Mouse (Mus musculus) midbrain, embryonic 15.5 days (tissue): ENCODE measurements around the gene Ipcef1. TPM values are rescaled to one million over a fixed set of nuclear protein-coding genes. Genes with fewer than 3 reads are reported as not detected.
"Not testable (repeated sequence)": the region's sequence is repeated elsewhere in the genome, so short reads cannot be mapped to it uniquely, and the experiment has no call there.

Experiments used
- ATAC-seq: fragments of 200-750 bp; cut with Nextera tagmentation; replicated peaks from 2 replicates; pipeline ENCODE4 v1.8.0; 2017; ENCODE audit warnings: moderate TSS enrichment
- H3K27ac ChIP-seq: fragments of 300-500 bp; sonication (generic); 2 replicates; pipeline ENCODE4 v1.5.1; 2015; ENCODE audit warnings: mild to moderate bottlenecking, inconsistent platforms
- H3K27me3 ChIP-seq: fragments of 300-500 bp; sonication (generic); replicated peaks from 2 replicates; pipeline ENCODE4 v1.6.1; 2015; ENCODE audit warnings: inconsistent platforms
- H3K36me3 ChIP-seq: fragments of 300-500 bp; sonication (generic); replicated peaks from 2 replicates; pipeline ENCODE4 v1.6.1; 2015; ENCODE audit warnings: inconsistent platforms
- H3K4me1 ChIP-seq: fragments of 300-500 bp; sonication (generic); 2 replicates; pipeline ENCODE4 v1.6.1; 2015; ENCODE audit warnings: inconsistent platforms
- H3K4me2 ChIP-seq: fragments of 300-500 bp; sonication (generic); 2 replicates; pipeline ENCODE4 v1.6.1; 2015; ENCODE audit warnings: inconsistent platforms, mild to moderate bottlenecking, moderate library complexity
- H3K4me3 ChIP-seq: fragments of 300-500 bp; sonication (generic); 2 replicates; pipeline ENCODE4 v1.5.1; 2015; ENCODE audit warnings: mild to moderate bottlenecking, inconsistent platforms
- H3K9ac ChIP-seq: fragments of 300-500 bp; sonication (generic); 2 replicates; pipeline ENCODE4 v1.6.1; 2015; ENCODE audit warnings: mild to moderate bottlenecking, inconsistent platforms
- H3K9me3 ChIP-seq: fragments of 300-500 bp; sonication (generic); 2 replicates; pipeline ENCODE4 v1.6.1; 2016; ENCODE audit warnings: inconsistent platforms
- WGBS: fragments of 180-500 bp; shearing (Covaris S2); methylation state at CpG from one replicate; pipeline ENCODE4 v1.1.7; 2015; ENCODE audit warnings: mixed read lengths; 5-methylcytosine and 5-hydroxymethylcytosine counted together
- polyA plus RNA-seq: library from polyadenylated mRNA; unstranded; fragments of >200 nt; fragmentation: Nextera tagmentation; extraction: Ambion mirVana; gene quantifications from 2 replicates; pipeline ENCODE4 v1.2.1, GENCODE M21; 2015

Ipcef1 gene
- polyA plus RNA-seq, 1 experiment from 2014 or later: 1.3 TPM

GRCm38 (mm10) chr10:7033459-7033858 is 18.8 kb downstream of the Ipcef1 start:
- H3K4me2 ChIP-seq: no peak overlapping the region
- H3K27ac ChIP-seq: no peak overlapping the region
- H3K36me3 ChIP-seq: no peaks in the 10 kb centered on the region
- H3K27me3 ChIP-seq: no peaks in the 10 kb centered on the region
- no peak overlapping the region for H3K4me3 ChIP-seq
- WGBS: 87% methylated on average over 2 of the region's 2 CpGs
- no peak for ATAC-seq
- H3K9ac ChIP-seq: no peak overlapping the region
- 0 out of 2 replicates have a peak, but pooled peaks cover 3% of the 10 kb centered on the region for H3K4me1 ChIP-seq
- no peaks in the 10 kb centered on the region for H3K9me3 ChIP-seq

GRCm38 (mm10) chr10:7025028-7025427 is 27.2 kb downstream of the Ipcef1 start:
- no peaks in the 10 kb centered on the region for H3K4me1 ChIP-seq
- no peak for ATAC-seq
- H3K27me3 ChIP-seq: no peaks in the 10 kb centered on the region
- H3K27ac ChIP-seq: no peak overlapping the region
- no peak overlapping the region for H3K9ac ChIP-seq
- 87% methylated on average over 1 of the region's 1 CpGs for WGBS
- H3K36me3 ChIP-seq: no peaks in the 10 kb centered on the region
- no peak overlapping the region for H3K4me2 ChIP-seq
- no peaks in the 10 kb centered on the region for H3K9me3 ChIP-seq
- H3K4me3 ChIP-seq: no peak overlapping the region

GRCm38 (mm10) chr10:7020551-7020950 is 31.7 kb downstream of the Ipcef1 start:
- Histone ChIP-seq H3K27ac (no peak overlapping the region), H3K9me3 (no peaks in the 10 kb centered on the region), H3K36me3 (no peaks in the 10 kb centered on the region), H3K27me3 (no peaks in the 10 kb centered on the region), H3K4me3 (no peak overlapping the region), H3K4me2 (no peak overlapping the region), H3K4me1 (no peaks in the 10 kb centered on the region), H3K9ac (no peak overlapping the region)
- ATAC-seq: no peak
- 89% methylated on average over 9 of the region's 9 CpGs for WGBS

- no peak for ATAC-seq
- Histone ChIP-seq H3K4me1 (no peaks in the 10 kb centered on the region), H3K4me2 (no peak overlapping the region), H3K27me3 (no peaks in the 10 kb centered on the region), H3K9ac (no peak overlapping the region), H3K4me3 (no peak overlapping the region), H3K9me3 (no peaks in the 10 kb centered on the region), H3K27ac (no peak overlapping the region), H3K36me3 (no peaks in the 10 kb centered on the region)
- WGBS: 76% methylated on average over 7 of the region's 7 CpGs
These were observed 32.4 kb downstream of the Ipcef1 start for GRCm38 (mm10) chr10:7019781-7020386.

- ATAC-seq: no peak
- no peaks in the 10 kb centered on the region for H3K36me3 ChIP-seq
- no peaks in the 10 kb centered on the region for H3K9me3 ChIP-seq
- H3K4me1 ChIP-seq: no peaks in the 10 kb centered on the region
- H3K4me3 ChIP-seq: no peak overlapping the region
- H3K27me3 ChIP-seq: no peaks in the 10 kb centered on the region
- H3K27ac ChIP-seq: no peak overlapping the region
- 75% methylated on average over 1 of the region's 1 CpGs for WGBS
- H3K9ac ChIP-seq: no peak overlapping the region
- no peak overlapping the region for H3K4me2 ChIP-seq
These were observed 37.1 kb downstream of the Ipcef1 start for GRCm38 (mm10) chr10:7015199-7015598.

GRCm38 (mm10) chr10:7010543-7010942 is 41.7 kb downstream of the Ipcef1 start:
- Histone ChIP-seq H3K4me1 (no peaks in the 10 kb centered on the region), H3K36me3 (no peaks in the 10 kb centered on the region), H3K27me3 (no peaks in the 10 kb centered on the region), H3K9me3 (no peaks in the 10 kb centered on the region), H3K27ac (no peak overlapping the region), H3K4me2 (no peak overlapping the region), H3K4me3 (no peak overlapping the region), H3K9ac (no peak overlapping the region)
- 87% methylated on average over 8 of the region's 8 CpGs for WGBS
- ATAC-seq: no peak

- no peak overlapping the region for H3K27ac ChIP-seq
- no peaks in the 10 kb centered on the region for H3K9me3 ChIP-seq
- H3K4me2 ChIP-seq: no peak overlapping the region
- H3K27me3 ChIP-seq: no peaks in the 10 kb centered on the region
- no peaks in the 10 kb centered on the region for H3K4me1 ChIP-seq
- H3K4me3 ChIP-seq: no peak overlapping the region
- WGBS: 45% methylated on average over 5 of the region's 5 CpGs
- no peak overlapping the region for H3K9ac ChIP-seq
- H3K36me3 ChIP-seq: no peaks in the 10 kb centered on the region
- no peak for ATAC-seq
These were observed 47.2 kb downstream of the Ipcef1 start for GRCm38 (mm10) chr10:7004980-7005538.

GRCm38 (mm10) chr10:7003898-7004297 is 48.4 kb downstream of the Ipcef1 start:
- not testable (repeated sequence) for H3K4me3 ChIP-seq, H3K4me1 ChIP-seq, H3K4me2 ChIP-seq, H3K36me3 ChIP-seq, ATAC-seq, H3K9ac ChIP-seq, H3K27me3 ChIP-seq, H3K27ac ChIP-seq, H3K9me3 ChIP-seq

GRCm38 (mm10) chr10:6999355-6999754 is 52.9 kb downstream of the Ipcef1 start:
- H3K27ac ChIP-seq: no peak overlapping the region
- H3K27me3 ChIP-seq: no peaks in the 10 kb centered on the region
- no peak overlapping the region for H3K4me2 ChIP-seq
- no peak overlapping the region for H3K9ac ChIP-seq
- ATAC-seq: no peak
- WGBS: 84% methylated on average over 3 of the region's 3 CpGs
- H3K4me1 ChIP-seq: no peaks in the 10 kb centered on the region
- H3K9me3 ChIP-seq: no peaks in the 10 kb centered on the region
- H3K4me3 ChIP-seq: no peak overlapping the region
- H3K36me3 ChIP-seq: no peaks in the 10 kb centered on the region

- H3K4me2 ChIP-seq: no peak overlapping the region
- H3K9me3 ChIP-seq: no peaks in the 10 kb centered on the region
- no peak overlapping the region for H3K9ac ChIP-seq
- H3K27ac ChIP-seq: no peak overlapping the region
- H3K36me3 ChIP-seq: no peaks in the 10 kb centered on the region
- ATAC-seq: no peak
- H3K4me1 ChIP-seq: no peaks in the 10 kb centered on the region
- H3K27me3 ChIP-seq: no peaks in the 10 kb centered on the region
- H3K4me3 ChIP-seq: no peak overlapping the region
- WGBS: 87% methylated on average over 4 of the region's 4 CpGs
These were observed 53.6 kb downstream of the Ipcef1 start for GRCm38 (mm10) chr10:6998576-6999250.

- 86% methylated on average over 3 of the region's 3 CpGs for WGBS
- ATAC-seq: no peak
- no peak overlapping the region for H3K9ac ChIP-seq
These were observed 55.4 kb downstream of the Ipcef1 start for GRCm38 (mm10) chr10:6996895-6997294.

GRCm38 (mm10) chr10:6988555-6988954 is 63.7 kb downstream of the Ipcef1 start:
- Histone ChIP-seq H3K36me3 (no peaks in the 10 kb centered on the region), H3K4me2 (no peak overlapping the region), H3K9ac (no peak overlapping the region), H3K27ac (no peak overlapping the region), H3K9me3 (no peaks in the 10 kb centered on the region), H3K4me1 (no peaks in the 10 kb centered on the region), H3K4me3 (no peak overlapping the region), H3K27me3 (no peaks in the 10 kb centered on the region)
- ATAC-seq: no peak
- 78% methylated on average over 1 of the region's 1 CpGs for WGBS

More at GRCm38 (mm10) chr10:6996895-6997294, 55.4 kb downstream of the Ipcef1 start:
- H3K4me3 ChIP-seq: no peak overlapping the region
- H3K4me1 ChIP-seq: no peaks in the 10 kb centered on the region
- H3K9me3 ChIP-seq: no peaks in the 10 kb centered on the region
- no peak overlapping the region for H3K4me2 ChIP-seq
- H3K27ac ChIP-seq: no peak overlapping the region
- H3K36me3 ChIP-seq: no peaks in the 10 kb centered on the region
- no peaks in the 10 kb centered on the region for H3K27me3 ChIP-seq
